Mouse (Mus musculus): ENCODE results near the gene 1700034J05Rik.
A peak's percentile ranks its signal among the peaks of the same experiment; 100 is the strongest.

The 1700034J05Rik gene

DNA sequence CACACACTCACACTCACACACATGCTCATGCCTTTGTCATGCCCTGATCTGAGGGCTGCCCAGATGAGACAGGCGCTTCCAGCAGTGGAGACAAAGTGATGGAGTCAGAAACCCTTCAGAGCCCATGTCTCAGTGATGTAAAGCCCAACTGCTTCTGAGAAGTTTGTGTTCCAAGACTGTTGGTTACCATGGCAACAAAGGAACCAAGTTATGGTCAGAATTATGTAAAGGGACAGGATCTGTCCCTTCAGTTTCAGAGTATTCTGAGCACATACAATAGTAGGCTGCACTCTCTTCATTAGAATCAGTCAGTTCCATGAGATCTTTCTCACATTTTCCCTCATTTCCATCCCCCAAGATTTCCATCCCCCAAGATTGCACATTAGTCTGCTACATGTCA lies at the start of gene 1700034J05Rik:
TSS of gene 1700034J05Rik (minus strand) at position 165 of the 400 bp plus-strand sequence.
- no peak for DNase-seq (ENCODE audit: low read depth)

DNA sequence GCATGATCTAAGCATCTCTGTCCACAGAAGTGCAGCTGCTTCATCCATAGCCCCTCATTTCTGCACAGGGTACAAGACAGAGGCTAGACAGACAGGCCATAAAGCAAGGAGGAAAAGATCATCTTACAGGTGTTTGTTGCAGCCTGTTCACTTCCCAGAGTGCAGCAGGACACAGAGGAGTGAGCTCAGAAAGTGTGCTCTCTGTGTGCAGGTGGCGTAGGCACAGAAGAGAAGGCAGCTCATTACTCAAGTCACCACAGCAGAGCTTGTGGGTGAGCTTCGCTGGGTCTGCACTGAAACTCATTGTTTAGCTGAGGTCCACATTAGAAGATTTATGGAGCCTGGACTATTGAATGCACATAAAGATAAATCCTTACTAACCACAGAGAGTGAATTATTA lies 45.5 kb upstream of the 1700034J05Rik start:
- DNase-seq (ENCODE audit: low read depth), result no peak

DNA sequence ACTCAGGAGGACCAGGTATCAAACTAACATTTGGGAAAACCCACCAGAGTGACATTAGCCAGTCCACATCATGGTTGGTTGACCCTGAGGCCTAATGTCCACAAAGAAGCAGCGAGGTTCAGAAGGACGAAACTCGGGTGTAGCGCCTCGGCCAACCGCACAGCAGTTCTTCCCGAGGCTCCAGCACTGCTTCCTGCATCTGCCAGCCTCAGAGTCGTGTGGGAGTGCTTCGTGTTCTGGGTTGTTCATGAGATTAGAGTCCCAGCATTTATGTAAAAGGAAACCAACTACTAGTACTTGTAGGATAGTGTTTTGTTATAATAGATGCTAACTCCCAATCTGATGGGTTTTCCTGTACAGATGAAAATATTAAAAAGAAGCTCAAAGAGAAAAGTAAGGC lies 45.1 kb upstream of the 1700034J05Rik start:
- DNase-seq (ENCODE audit: low read depth), result no peak

DNA sequence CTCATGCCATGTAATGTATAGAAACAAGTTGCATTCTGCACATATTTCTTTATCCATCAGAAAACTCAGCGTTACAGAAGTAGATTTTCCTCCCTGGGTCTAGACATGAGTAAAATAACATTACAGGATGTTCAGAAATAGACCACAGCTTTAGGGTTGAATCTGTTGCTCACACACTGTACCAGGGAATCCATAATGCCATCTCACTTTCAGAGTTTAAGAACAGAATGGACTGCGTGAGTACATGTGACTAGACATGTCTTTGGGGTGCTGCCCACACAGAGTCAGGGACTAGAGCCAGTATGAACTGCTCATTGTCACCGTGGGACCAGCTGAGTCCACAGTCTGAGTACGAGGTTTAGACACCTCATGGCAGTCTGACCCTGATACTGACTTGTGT lies 44.5 kb upstream of the 1700034J05Rik start:
- no peak for DNase-seq (ENCODE audit: low read depth)

DNA sequence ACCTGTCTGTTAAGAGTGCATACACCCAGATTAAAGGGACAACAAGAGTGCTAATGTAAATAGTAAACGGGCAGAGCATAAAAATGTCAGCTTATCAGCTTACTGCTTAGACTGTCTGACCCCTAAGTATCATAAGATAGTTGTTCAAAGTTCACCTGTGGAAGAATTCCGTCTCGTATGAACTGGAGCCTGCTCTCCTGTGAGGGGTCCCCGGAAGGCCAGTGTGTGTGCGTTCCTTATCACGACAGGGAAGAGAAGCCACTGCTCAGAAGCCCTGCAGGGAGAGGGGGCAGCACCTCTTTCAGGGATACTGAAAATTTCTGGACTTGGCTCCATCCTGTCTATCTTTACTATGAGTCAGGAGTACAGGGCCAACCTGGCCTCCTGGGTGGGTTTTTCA lies 42.8 kb upstream of the 1700034J05Rik start:
- DNase-seq (ENCODE audit: low read depth), result no peak

DNA sequence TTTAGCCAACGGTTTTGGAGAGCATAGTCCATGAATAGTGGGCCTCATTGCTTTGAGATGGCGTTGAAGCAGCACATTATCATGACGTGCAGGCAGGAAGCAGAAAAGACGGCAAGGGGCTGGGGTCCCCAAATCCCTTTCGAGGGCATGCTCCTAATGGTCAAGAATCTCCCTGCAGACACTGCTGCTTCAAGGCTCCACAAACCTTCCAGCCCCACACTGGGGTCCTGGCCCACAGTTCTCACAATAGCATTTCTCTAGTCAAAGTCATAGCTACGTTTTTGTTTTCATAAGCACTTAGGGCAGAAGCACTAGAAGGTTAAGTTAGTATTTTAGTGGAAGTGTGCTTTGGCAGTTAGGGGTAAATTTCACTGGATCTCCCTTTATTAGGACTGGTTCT lies 41.7 kb upstream of the 1700034J05Rik start:
- no peak for DNase-seq (ENCODE audit: low read depth)

DNA sequence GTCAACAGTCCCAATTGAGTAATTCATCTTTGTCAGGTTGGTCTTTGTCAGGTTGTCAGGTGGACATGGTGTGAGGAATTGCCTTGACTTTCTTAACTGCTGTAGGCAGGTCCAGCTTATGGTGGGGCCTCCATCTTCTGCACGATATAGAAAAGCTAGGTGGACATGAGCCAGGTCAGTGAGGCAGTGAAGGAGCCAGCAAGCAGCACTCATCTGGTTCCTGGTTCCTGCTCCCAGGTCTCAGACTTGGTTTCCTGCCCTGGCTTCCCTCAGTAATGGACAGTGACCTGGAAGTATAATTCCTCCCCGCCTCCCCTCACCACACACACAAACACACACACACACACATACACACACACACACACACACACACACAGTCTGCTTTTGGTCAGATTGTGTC lies 41.2 kb upstream of the 1700034J05Rik start:
- no peak for DNase-seq (ENCODE audit: low read depth)

DNA sequence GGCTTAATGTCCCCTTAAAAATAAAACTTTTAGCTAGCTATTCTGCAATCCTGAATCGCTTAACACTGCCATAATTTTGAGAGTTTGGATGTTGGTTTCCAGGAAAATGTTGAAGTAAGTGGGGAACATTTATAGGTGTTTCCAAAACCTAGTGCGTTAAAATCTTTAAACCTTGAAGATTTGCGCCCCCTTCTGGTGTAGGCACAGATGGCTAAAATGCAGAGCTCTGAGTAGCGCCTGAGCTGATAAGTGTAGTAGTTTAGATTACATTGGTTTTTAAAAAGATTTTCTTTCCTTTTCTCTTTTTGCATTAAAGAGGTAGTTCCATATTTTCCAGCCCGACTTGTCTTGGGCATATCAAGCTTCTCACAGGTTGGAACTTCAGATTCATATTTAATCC lies 40.0 kb upstream of the 1700034J05Rik start:
- peak; percentile 46 for DNase-seq (ENCODE audit: low read depth)

DNA sequence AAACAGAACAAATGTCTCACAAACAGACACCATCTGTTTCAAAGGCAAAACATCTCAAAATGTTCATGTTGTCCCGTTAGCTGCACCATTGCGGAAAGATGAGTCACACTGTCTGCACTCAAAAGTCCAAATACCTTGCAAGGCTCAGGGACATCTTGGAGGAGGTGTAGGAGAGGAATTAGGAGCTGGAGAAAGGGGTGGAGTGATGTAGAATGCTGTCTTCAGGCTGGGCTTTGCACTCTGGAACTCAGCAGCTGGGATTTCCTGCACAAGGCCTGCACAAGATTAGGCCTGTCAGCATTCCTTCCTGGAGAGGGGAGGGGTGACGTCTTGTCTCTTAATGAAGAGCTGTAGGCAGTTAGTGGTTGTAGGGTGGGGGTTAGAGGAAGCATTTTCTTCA lies 30.3 kb upstream of the 1700034J05Rik start:
- DNase-seq (ENCODE audit: low read depth), result no peak

DNA sequence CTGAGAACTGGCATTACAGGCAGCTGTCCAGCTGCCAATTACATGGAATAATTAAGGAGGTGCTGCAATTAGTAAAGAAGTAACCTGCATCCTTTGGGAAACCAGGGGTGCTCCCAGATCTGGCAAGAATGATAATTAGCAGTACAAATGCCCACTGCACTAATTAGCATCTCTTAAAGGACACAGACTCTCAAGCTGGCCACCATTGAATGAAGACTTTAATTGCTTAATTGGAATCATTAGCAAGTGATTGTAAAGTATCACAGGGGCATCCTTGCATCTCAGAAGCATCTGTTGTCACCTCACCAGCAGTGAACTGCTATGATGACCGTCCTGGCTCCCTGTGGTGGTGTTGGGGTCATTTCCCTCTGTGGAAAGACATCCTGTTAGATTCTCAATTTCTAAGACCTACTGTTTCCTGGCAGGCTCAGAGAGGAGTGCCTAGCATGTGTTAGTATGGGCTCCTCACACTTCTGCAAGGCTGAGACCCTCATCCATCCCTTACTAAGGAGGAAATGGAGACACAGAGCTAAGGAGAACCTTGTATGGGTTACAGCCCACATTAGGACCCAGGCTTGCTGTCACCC lies 27.1 kb upstream of the 1700034J05Rik start:
- DNase-seq (ENCODE audit: low read depth), result no peak

DNA sequence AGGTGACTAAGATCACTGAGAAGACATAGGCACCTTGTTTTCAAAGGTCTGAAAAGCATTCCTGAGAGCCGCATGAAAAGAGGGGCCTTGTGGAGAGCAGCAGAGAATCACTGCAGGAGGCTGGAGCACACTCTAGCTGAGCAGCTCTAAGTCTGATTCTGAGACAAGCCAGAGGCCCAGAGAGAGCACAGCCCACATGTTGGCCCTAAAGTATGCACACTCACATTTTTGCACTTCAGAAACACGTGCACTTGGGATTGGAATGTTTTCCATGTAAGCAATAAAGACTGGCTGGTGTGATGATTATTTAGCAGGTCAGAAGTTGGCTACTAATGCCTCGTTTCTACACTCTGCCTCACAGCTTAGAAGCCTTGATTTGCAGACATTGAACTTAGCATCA lies 25.7 kb upstream of the 1700034J05Rik start:
- DNase-seq (ENCODE audit: low read depth), result no peak

DNA sequence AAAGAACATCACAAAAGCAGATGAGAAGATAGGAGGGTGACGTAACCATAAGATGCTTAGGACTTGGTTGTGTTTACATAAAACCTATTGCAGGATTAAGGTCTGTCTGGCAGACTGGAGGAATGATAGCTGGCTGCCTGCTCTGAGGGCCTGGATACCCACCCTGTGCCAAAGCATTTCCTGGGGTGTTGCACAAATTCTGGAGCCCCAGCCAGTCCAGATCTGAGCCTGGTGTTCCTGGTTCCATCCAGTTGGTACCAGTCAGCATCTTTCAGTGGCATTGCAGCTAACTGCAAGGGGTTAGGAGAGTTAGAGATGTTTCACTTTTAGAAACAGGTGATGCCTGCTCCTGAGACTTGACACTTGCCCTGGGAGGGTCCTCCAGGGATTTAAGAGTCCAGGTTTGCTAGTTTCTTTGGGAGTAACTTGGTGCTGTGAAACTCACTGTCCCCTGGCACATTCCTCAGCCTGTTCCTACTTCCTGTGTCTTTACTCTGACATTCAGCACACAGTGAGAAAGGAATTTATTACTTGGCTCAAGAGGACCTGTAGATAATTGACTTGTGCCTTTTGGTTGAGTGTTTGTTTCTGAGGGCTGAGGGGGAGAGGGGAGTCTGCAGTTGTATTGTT lies 25.0 kb upstream of the 1700034J05Rik start:
- no peak for DNase-seq (ENCODE audit: low read depth)

DNA sequence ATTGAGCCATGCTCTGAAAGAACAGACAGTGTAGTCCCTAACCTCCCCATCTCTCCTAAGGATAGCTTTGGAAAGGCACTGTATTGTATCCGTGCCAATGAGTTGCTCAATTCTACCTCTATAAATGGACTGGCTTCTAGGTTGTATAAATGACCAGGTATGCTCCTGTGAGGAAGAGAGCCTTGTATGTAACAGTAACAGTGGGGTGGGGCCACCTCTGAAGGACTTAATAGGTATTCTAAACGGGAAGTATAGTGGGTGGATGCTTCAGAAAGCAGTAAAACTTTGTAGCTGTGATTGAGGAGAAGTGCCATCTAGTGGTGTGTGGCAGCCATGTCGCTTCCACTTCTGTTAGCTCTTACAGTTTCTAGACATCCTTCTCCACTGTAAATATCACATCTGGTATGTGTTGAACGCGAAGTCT lies 24.5 kb upstream of the 1700034J05Rik start:
- DNase-seq (ENCODE audit: low read depth), result no peak

DNA sequence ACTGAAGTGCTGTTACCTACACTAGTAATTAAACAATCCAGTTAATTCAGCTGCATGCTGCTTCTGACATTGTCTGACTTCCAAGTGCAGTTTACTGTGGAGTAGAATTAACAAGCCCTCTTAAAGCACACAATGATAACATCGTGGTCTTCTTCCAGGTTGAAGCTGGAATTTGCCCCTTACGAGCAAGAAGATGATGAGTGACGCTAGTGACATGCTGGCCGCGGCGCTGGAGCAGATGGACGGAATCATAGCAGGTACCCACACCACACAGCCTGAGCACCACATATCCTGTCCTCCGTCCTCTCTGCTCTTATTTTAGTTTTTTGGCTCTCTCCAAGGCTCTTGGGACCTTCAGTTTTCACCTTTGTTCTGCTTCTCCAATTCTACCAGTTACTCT lies 22.2 kb upstream of the 1700034J05Rik start:
- no peak for DNase-seq (ENCODE audit: low read depth)

DNA sequence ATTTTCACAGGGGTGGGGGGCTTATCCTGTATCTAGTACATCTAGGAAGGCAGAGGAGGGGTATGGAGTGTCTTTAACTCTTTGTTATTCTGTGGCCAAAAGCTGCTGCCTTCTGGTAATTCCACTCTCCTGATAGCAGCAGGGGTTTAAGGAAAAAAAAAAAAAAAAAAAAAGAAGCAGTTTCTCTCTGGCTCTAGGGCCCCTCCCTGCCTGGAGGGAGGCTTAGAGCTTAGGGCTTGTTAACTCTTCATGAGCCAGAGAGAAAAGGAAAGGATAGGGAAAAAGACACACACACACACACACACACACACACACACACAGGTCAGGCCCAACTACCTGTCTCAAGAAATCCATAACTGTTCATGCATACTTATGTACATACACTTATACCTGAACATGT lies 19.6 kb upstream of the 1700034J05Rik start:
- no peak for DNase-seq (ENCODE audit: low read depth)

DNA sequence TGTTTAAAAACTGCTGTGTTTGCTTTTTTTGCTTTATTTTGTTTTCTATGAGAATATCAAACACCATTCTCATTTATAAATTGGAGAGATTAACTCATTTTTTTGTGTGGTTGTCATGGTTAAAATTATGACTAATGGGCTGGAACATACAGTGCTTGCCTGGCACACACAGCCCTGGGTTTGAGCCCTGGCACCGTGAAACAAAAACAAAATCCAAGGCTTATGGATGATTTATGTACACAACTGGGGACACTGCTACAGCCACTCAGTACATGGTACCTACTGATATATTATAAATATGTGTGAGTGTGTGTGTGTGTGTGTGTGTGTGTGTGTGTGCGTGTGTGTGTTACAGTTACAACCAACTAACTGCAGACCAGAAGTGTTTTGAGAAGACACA lies 19.2 kb upstream of the 1700034J05Rik start:
- DNase-seq (ENCODE audit: low read depth), result no peak

DNA sequence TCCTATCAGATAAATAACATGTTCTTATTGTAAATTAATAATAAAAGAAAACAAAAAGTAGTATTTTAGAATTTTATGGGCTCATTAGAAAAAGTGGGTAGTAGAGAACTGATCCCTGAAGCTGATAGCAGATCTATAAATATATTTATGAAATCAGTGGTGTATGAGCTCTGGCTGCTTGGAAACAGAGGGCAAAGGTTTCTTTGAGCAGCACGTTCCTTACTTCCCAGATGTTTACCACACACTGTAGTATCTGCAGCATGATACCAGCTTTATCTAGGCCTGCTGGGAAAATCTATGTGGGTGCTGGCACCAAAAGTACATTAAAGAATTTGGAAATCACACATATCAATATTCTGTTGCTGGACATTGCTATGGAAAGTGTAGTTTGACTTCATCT lies 18.5 kb upstream of the 1700034J05Rik start:
- DNase-seq (ENCODE audit: low read depth), result no peak

DNA sequence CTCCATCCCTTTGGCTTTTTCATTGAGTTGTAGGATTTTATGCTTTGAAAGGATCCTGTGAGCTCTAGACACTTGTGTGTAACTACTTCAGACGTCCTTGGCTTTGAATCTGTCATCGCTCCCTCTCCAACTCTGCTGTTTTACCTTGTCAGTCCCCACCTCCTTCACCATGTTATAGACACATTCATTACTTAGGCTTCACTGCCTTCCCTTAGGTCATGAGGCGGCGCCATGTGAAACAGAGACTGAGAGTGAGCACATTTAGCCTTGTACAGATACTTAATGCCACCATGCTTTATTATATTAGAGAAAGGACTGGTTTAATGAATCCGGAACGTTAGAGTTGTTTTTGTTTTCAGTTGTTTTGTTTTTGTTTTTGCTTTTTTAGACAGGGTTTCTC lies 17.8 kb upstream of the 1700034J05Rik start:
- no peak for DNase-seq (ENCODE audit: low read depth)

DNA sequence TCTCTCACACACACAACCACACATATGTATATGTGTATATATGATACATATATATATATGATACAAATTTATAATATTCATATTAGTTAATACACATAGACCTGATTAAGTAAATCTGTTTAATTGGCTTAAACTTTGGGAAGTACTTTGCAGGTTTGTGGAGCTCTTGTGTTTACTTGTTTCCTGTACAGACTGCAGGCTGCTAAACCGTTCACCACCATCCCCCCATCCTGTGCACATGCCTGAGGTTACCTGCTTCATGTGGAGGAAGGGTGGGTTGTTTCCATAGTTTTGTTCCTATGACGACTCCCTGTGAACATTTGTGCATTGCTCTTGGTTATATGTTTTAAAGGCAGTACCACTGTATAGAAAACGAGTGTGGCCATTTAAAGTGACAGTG lies 17.1 kb upstream of the 1700034J05Rik start:
- no peak for DNase-seq (ENCODE audit: low read depth)

DNA sequence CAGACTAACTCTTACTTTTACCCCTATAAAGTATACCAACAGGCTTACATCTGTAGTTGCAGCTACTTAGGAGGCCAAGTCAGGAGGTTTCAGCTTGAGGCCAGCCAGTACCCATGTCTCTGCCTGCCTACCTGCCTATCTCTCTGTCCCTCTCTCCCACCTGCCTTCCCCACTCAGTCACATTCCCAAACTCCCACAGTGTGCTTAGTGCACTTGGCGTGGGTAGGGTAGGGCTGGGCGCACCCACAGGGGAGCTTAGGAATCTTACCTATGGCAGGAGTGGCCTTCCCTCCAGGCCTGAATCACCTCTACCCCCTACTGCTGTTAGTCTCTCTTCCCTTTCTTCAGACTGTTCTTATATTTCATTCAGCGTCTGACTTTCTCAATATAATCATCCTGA lies 16.6 kb upstream of the 1700034J05Rik start:
- no peak for DNase-seq (ENCODE audit: low read depth)

DNA sequence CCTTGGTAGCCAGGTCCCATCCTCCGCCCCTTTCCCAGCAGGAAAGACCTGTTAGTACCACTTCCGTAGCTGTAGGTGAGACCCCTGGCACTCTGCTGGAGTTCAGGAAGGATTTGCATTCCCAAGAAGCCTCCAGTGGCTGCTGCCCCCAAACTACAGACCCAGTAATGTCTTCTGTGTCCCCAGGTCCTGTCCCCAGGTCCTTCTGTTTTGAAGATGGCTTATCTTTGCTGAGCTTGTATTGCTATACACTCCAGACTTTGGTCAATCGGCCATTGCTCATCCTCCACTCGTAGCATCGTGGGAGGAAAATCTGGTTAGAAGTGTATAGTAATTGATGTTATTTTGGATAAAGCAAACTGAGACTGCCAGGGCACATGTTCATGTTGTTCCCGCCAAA lies 13.6 kb upstream of the 1700034J05Rik start:
- DNase-seq (ENCODE audit: low read depth), result no peak

DNA sequence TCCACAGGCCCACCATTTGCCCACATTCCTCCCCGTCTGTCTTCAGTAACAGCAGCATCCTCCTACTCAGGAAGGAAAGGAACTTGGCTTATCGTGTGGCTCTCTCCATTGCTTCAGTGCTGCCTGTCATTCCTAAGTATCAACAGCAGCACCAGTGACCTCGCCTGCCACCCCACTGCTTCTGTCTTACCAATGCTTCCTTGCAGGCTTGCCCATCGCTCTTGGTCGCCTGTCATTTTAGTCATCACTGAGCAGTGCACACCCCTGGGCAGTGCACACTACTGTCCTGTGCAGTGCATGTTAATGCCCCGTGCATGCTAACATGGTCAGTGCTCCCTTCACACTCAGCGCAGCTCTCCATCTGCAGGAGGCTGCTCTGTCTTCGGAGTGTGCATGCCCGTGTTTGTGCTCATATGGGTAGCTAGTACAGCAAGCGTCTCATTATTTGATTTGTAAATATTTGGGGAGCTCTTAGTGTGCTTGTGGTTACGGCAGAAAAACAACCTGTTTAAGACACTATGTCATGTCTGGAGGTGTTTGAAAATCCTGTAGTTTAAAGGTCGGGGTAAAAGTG lies 12.3 kb upstream of the 1700034J05Rik start:
- DNase-seq (ENCODE audit: low read depth), result no peak

DNA sequence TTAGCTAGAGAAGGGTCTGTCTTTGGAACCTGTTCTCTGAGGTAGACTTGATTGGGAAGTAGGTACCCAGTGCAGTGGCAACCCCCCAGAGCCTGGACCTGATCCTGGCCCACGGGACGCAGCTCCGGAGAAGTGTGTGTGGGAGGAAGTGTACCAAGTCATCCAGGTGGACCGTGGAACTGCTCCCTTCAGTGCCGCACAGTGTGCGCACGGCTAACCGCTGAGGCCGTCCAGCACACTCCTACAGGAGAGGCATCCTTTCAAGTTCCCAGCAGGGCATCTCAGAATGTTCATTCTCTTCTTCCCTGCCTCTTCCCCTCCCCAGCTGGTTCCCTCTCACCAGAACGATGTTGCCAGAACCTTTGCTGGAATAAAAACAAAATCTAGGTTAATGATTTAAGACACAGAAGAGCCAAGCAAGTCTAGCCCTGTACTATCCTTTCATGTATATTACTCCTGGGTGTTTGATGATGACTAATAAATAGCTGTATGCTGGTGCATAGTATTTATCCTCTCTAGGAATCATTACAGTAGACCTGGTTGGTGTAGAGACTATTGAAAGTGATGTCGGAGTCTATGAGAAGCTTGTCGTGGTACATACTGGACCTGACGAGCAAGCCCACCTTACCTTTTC lies 11.0 kb upstream of the 1700034J05Rik start:
- no peak for DNase-seq (ENCODE audit: low read depth)
